Mouse (Mus musculus) MEL (cell line): ENCODE data around the gene Rpl13a. TPM values are rescaled to one million over a fixed set of nuclear protein-coding genes. Genes with fewer than 3 reads are reported as not detected.

ENCODE experiments used
- DNase-seq: peaks from one replicate; pipeline ENCODE4 v3.0.0; 2011; ENCODE audit warnings: low read depth, low spot score
- H3K27ac ChIP-seq: 2 replicates; pipeline ENCODE4 v1.5.1; 2012; ENCODE audit warnings: low read depth, mild to moderate bottlenecking, control low read depth, low read length, moderate library complexity; ENCODE audit not compliant: control insufficient read depth
- H3K27me3 ChIP-seq, 2 experiments: fragments of 150-350 bp in 1 of 2; sonication (generic) in 1 of 2; 2 replicates each; pipeline ENCODE4 v1.6.1; 2012; ENCODE audit warnings: low read length in 2 of 2, mild to moderate bottlenecking in 2 of 2, improper control_type of control experiment in 1 of 2, moderate library complexity in 1 of 2; ENCODE audit not compliant: insufficient read depth in 2 of 2, control insufficient read depth in 1 of 2
- H3K36me3 ChIP-seq, 2 experiments: 2 replicates each; pipeline ENCODE4 v1.6.1; 2012 to 2014; ENCODE audit warnings: low read length in 2 of 2, improper control_type of control experiment in 1 of 2, inconsistent platforms in 1 of 2, mild to moderate bottlenecking in 1 of 2; ENCODE audit not compliant: insufficient read depth in 2 of 2, control insufficient read depth in 1 of 2
- H3K4me1 ChIP-seq, 2 experiments: fragments of 150-350 bp in 1 of 2; sonication (generic) in 1 of 2; 2 replicates each; pipeline ENCODE4 v1.6.1; 2012; ENCODE audit warnings: low read length in 2 of 2, improper control_type of control experiment in 1 of 2, mild to moderate bottlenecking in 1 of 2; ENCODE audit not compliant: insufficient read depth in 2 of 2, control insufficient read depth in 1 of 2
- H3K4me3 ChIP-seq, 2 experiments: fragments of 150-350 bp in 1 of 2; sonication (generic) in 1 of 2; 2 replicates each; pipeline ENCODE4 v1.5.1; 2012; ENCODE audit warnings: low read depth in 2 of 2, low read length in 2 of 2, mild to moderate bottlenecking in 2 of 2, moderate library complexity in 2 of 2, control low read depth in 1 of 2, improper control_type of control experiment in 1 of 2; ENCODE audit not compliant: control insufficient read depth in 1 of 2, insufficient read depth in 1 of 2
- H3K79me2 ChIP-seq: 2 replicates; pipeline ENCODE4 v1.6.1; 2012; ENCODE audit warnings: mild to moderate bottlenecking, low read length, moderate library complexity; ENCODE audit not compliant: control insufficient read depth, poor library complexity, insufficient read depth
- H3K9ac ChIP-seq: 2 replicates; pipeline ENCODE4 v1.6.1; 2012; ENCODE audit warnings: low read depth, mild to moderate bottlenecking, control low read depth, low read length, moderate library complexity; ENCODE audit not compliant: control insufficient read depth, poor library complexity, severe bottlenecking
- H3K9me3 ChIP-seq: fragments of 150-350 bp; sonication (generic); replicated peaks from 2 replicates; pipeline ENCODE4 v1.6.1; 2012; ENCODE audit warnings: mild to moderate bottlenecking, low read length, improper control_type of control experiment, moderate library complexity; ENCODE audit not compliant: insufficient read depth
- BHLHE40 ChIP-seq: IDR thresholded peaks from 2 replicates; pipeline ENCODE4 v1.6.1; 2012; ENCODE audit warnings: low read depth, mild to moderate bottlenecking, inconsistent platforms, low read length, improper control_type of control experiment, borderline replicate concordance
- CTCF ChIP-seq, 3 experiments: IDR thresholded peaks in 2 of 3; conservative IDR thresholded peaks in 1 of 3; 2 replicates each; pipeline ENCODE4 v1.5.1; 2011 to 2012; ENCODE audit warnings: low read length in 3 of 3, low read depth in 2 of 3, mild to moderate bottlenecking in 2 of 3, improper control_type of control experiment in 1 of 3, inconsistent platforms in 1 of 3, mixed read lengths in 1 of 3, moderate library complexity in 1 of 3; ENCODE audit not compliant: control insufficient read depth in 1 of 3, insufficient read depth in 1 of 3, poor library complexity in 1 of 3, severe bottlenecking in 1 of 3
- EP300 ChIP-seq, 2 experiments: IDR thresholded peaks; 2 replicates each; pipeline ENCODE4 v1.6.1; 2011; ENCODE audit warnings: improper control_type of control experiment in 2 of 2, low read length in 2 of 2, low read depth in 1 of 2, mild to moderate bottlenecking in 1 of 2
- GABPA ChIP-seq: IDR thresholded peaks from 2 replicates; pipeline ENCODE4 v1.6.1; 2012; ENCODE audit warnings: low read depth, mild to moderate bottlenecking, inconsistent platforms, low read length, improper control_type of control experiment, moderate library complexity
- MAFK ChIP-seq: IDR thresholded peaks from 2 replicates; pipeline ENCODE4 v1.6.1; 2011; ENCODE audit warnings: low read depth, mild to moderate bottlenecking, low read length, improper control_type of control experiment, borderline replicate concordance
- MAX ChIP-seq: IDR thresholded peaks from 2 replicates; pipeline ENCODE4 v1.6.1; 2011; ENCODE audit warnings: low read length, improper control_type of control experiment
- MAZ ChIP-seq: IDR thresholded peaks from 2 replicates; pipeline ENCODE4 v1.6.1; 2012; ENCODE audit warnings: low read depth, mild to moderate bottlenecking, inconsistent platforms, low read length, improper control_type of control experiment
- MYC ChIP-seq: IDR thresholded peaks from 2 replicates; pipeline ENCODE4 v1.6.1; 2011; ENCODE audit warnings: low read depth, mild to moderate bottlenecking, low read length, improper control_type of control experiment, moderate library complexity
- NRF1 ChIP-seq: IDR thresholded peaks from 2 replicates; pipeline ENCODE4 v1.6.1; 2014; ENCODE audit warnings: low read depth, mild to moderate bottlenecking, inconsistent platforms, low read length, improper control_type of control experiment, moderate library complexity; ENCODE audit not compliant: poor library complexity, insufficient read depth, severe bottlenecking
- POLR2A ChIP-seq, 2 experiments: IDR thresholded peaks; 2 replicates each; pipeline ENCODE4 v1.6.1; 2011 to 2012; ENCODE audit warnings: low read length in 2 of 2, mild to moderate bottlenecking in 2 of 2, control low read depth in 1 of 2, improper control_type of control experiment in 1 of 2, low read depth in 1 of 2, moderate library complexity in 1 of 2; ENCODE audit not compliant: control insufficient read depth in 1 of 2, insufficient read depth in 1 of 2, poor library complexity in 1 of 2
- POLR2AphosphoS5 ChIP-seq: IDR thresholded peaks from 2 replicates; pipeline ENCODE4 v1.6.1; 2012; ENCODE audit warnings: low read depth, borderline replicate concordance, mild to moderate bottlenecking, inconsistent platforms, low read length, moderate library complexity, mixed read lengths
- RCOR1 ChIP-seq: IDR thresholded peaks from 2 replicates; pipeline ENCODE4 v1.6.1; 2012; ENCODE audit warnings: low read depth, mild to moderate bottlenecking, inconsistent platforms, low read length, improper control_type of control experiment
- SIN3A ChIP-seq: IDR thresholded peaks from 2 replicates; pipeline ENCODE4 v1.6.1; 2012; ENCODE audit warnings: low read length, improper control_type of control experiment, inconsistent platforms
- TAL1 ChIP-seq: IDR thresholded peaks from 2 replicates; pipeline ENCODE4 v1.6.1; 2012; ENCODE audit warnings: mild to moderate bottlenecking, inconsistent platforms, low read length, moderate library complexity, mixed read lengths
- ZC3H11A ChIP-seq: IDR thresholded peaks from 2 replicates; pipeline ENCODE4 v1.6.1; 2012; ENCODE audit warnings: low read depth, mild to moderate bottlenecking, inconsistent platforms, low read length, improper control_type of control experiment
- ZKSCAN1 ChIP-seq: IDR thresholded peaks from 2 replicates; pipeline ENCODE4 v1.6.1; 2012; ENCODE audit warnings: low read depth, mild to moderate bottlenecking, inconsistent platforms, low read length, improper control_type of control experiment, moderate library complexity
- polyA plus RNA-seq, 2 experiments: library from polyadenylated mRNA; stranded (reverse) in 1 of 2; unstranded in 1 of 2; fragments of >175 nt in 1 of 2; fragments of >200 nt in 1 of 2; gene quantifications; 2 replicates each; pipeline versions ENCODE4 v1.2.1 to v1.2.4; 2012; ENCODE audit warnings: low replicate concordance in 2 of 2, low read depth in 1 of 2; ENCODE audit not compliant: insufficient read length in 2 of 2, insufficient read depth in 1 of 2, missing spikeins in 1 of 2
- total RNA-seq: library from RNA; depleted of rRNA; stranded (reverse); fragments of 300-350 nt; gene quantifications from 2 replicates; pipeline ENCODE4 v1.2.3, GENCODE M21; 2012

The Rpl13a gene
- total and polyA plus RNA-seq, 3 experiments, result 2,091 to 3,727 (median 3,160) TPM

GRCm38 (mm10) chr7:45093516-45093905 lies 35.0 kb downstream of the Rpl13a start:
- H3K27ac ChIP-seq, result no peak overlapping the region
- H3K4me1 ChIP-seq, result peaks cover 5 to 20% of the 10 kb centered on the region in 2 experiments
- H3K9me3 ChIP-seq, result no peaks in the 10 kb centered on the region
- H3K36me3 ChIP-seq, result peaks cover 0 to 12% of the 10 kb centered on the region in 2 experiments; a peak in 2 of 4 replicates
- TF ChIP-seq MAX (no peak), CTCF (IDR thresholded peaks at IDR 0.05 in 2 of 3, conservative IDR thresholded peaks at IDR 0.05 in 1 of 3; ENCODE audit: control insufficient read depth in 1 of 3, insufficient read depth in 1 of 3, low read depth in 2 of 3, low read length in 3 of 3, poor library complexity in 1 of 3, severe bottlenecking in 1 of 3) (no peak), POLR2AphosphoS5 (no peak), MAZ (no peak), BHLHE40 (no peak)
- H3K79me2 ChIP-seq, result no peaks in the 10 kb centered on the region; the same call in 1 of the 2 replicates
- H3K9ac ChIP-seq, result no peak overlapping the region
- H3K27me3 ChIP-seq, result no peaks in the 10 kb centered on the region
- no peak overlapping the region for H3K4me3 ChIP-seq
- peak; percentile 36 for DNase-seq

GRCm38 (mm10) chr7:45092828-45093515 lies 35.6 kb downstream of the Rpl13a start:
- Histone ChIP-seq H3K27me3 (no peaks in the 10 kb centered on the region), H3K4me1 (peaks cover 3 to 16% of the 10 kb centered on the region in 2 experiments)
- TF ChIP-seq ZKSCAN1 (no peak), RCOR1 (no peak), MAFK (no peak), GABPA (no peak), SIN3A (no peak), POLR2A (IDR thresholded peaks at IDR 0.05; ENCODE audit: control insufficient read depth in 1 of 2, insufficient read depth in 1 of 2, low read depth in 1 of 2, low read length in 2 of 2, poor library complexity in 1 of 2) (no peak), MYC (no peak), ZC3H11A (no peak), EP300 (IDR thresholded peaks at IDR 0.05; ENCODE audit: low read depth in 1 of 2, low read length in 2 of 2) (no peak), NRF1 (no peak), TAL1 (no peak)
- TF ChIP-seq, all 39 proteins: peak for 0
- no peaks in the 10 kb centered on the region; the same call in 1 of the 2 replicates for H3K79me2 ChIP-seq
- H3K9me3 ChIP-seq, result no peaks in the 10 kb centered on the region
- H3K9ac ChIP-seq, result peak overlapping the region; percentile 49
- peak overlapping the region; percentile 19 to 35; a peak in 3 of 4 replicates for H3K4me3 ChIP-seq
- no peak for DNase-seq
- H3K27ac ChIP-seq, result no peak overlapping the region
- peaks cover 0 to 12% of the 10 kb centered on the region in 2 experiments; a peak in 2 of 4 replicates for H3K36me3 ChIP-seq
